Mouse (Mus musculus) lung, adult 18-20 months (tissue): ENCODE results near the gene Eif6.

ENCODE experiments used
- DNase-seq, 2 experiments: peaks; one replicate each; pipeline ENCODE4 v3.0.0; 2022; ENCODE audit warnings: mixed read lengths in 2 of 2

Gene Eif6

DNA sequence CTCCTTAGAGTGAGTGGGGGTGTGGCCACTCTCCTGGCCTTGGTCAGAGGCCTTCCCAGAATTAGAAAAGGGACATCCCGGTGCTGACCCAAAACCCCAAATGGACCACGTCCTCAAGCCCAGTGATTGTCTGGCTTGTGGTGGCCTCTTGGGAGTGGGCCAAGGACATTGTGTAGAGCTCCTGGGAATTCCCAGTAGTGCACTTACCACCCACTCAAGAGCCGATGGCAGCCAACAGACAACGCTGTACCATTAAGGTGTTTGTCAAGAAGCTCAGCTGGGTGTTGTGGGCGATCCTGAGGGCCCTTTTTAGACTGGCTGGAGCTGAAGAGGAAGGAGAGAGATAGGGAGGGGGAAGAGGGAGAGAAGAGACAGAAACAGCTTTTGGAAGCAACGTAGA lies 42.2 kb downstream of the Eif6 start:
- no peak for DNase-seq

DNA sequence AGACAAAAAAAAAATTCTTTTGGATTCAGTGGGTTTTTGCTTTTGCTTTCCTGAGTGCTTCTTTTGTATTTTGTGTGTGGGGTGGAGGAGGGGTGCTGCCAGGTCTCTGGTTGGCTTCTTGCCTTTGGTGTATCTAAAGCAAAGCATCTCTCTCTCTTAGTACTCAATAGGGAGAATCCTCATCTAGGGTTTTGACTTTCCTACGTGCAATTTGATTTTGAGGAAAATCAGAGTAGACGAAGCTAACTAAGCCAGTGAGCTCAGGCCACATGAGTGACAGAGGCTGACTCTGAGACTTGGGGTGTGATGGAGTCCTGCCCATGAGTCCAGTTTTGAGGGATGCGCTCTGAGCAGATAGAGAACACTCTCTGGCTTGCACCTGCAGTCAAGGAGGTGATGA lies 47.2 kb downstream of the Eif6 start:
- no peak for DNase-seq

DNA sequence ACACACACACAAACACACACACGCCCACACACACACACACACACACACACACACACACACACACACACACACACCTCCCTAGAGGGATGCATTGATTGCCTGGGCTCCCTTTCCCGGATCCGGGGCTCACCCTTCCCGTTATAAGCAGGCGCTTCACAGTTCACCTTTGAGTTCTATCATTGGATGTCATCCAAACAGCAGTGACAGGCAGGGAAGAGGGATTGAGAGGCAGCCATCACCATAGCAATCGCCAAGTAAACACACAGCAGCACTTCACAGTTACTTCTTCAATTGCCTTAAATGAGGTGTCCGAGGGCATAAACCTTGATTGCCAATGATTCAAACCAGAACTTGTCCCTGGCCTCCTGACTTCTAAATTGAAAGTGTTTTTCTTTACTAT lies 47.7 kb downstream of the Eif6 start:
- DNase-seq, result no peak

DNA sequence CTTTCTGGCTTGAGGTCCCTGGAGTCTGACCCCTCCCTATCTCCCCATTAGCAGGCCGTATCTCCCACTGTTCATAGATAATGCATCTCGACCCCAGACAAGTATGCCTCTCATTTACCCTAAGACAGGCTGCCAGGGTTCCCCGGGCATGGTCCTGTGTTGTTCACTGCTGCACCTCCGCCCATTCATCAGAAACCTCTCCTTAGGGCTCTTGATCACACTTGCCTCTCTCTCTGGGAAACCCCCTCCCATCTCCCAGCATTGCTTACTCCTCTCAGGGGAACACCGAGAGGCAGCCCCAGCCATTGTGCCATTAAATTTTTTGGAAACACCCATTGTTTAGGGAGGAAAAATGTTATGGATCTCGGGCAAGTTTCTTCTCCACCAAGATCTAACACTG lies 48.7 kb downstream of the Eif6 start:
- DNase-seq, result no peak

DNA sequence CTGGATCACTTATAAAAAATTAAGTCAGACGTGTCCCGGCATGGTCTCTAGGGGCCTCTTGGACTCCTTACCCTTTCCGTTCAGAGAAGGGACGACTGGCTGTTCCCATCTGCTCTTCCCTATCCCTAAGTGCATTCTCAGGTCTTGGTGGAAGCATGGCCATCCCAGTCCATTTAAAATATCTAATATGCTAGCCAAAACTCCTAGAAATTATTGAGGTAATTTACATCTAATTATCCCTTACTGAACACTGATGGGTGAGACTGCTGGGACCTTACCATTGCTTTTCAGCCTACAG lies 49.1 kb downstream of the Eif6 start:
- no peak for DNase-seq

DNA sequence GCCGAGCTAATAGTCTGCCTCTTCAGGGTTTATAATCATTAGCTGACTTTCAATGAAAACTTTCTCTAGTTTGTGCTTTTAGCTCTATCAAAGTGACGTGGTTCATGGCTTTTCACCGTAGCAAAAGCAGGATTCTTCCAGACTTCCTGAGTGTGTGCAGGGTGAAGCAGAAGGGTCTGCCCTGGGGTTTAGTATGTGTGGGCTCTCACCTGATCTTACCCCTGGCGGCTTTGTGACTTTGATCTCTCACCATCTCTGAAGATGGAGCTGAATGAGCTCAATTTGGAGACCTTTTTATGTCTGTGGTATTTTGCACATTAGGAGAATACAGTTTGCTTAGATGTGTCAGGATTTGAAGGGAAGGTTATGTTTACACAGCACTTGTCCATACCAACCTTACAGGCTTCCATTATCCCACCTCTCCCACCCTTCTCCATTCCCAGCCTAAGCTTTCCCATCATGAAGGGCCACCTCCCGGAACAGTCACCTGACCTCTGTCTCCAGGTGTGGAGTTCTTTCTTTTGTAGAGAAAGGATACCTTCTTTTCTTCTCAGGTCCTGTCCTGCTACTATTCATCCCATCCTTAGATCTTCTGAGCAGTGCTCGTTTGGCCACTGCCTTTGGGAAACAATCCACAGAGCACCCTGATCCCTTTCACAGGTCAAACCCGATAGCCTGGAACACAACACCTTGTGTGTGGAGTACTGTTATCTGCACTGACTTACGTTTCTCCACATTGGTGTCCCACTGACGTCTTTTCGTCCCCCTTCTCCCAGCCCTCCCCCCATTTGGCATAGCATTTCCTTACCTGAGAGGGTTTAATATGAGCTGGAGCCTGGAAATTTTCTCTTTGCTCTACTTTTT lies 49.7 kb downstream of the Eif6 start:
- DNase-seq, result no peak

DNA sequence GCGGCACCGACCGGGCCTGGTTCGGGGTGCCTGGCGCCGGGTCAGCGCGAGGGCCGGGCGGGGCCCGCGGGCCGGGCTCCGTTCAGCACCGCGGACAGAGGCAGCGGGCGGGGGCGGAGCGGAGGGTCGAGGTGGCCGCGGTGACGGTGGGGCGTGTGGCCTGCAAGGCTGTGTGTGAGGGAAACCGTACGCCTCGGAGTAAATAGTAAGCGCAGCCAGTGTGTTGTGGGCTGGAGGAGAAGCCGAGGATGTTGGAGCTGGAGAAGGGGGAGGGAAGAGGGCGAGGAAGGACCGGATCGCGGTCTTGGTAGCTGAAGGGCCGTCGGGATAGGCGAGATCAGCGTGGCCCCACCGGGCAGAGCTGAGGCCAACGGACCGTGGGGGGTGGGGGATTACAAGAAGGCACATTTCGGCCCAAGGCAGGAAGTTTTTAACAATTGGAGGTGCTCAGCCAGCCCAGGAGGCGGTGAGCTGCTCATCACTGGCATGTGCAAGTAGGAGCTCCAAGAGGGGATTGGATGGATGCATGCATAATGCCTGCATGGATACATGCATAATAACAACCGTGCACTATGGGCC lies 51.0 kb downstream of the Eif6 start:
- DNase-seq, result peak; percentile 26 to 33

DNA sequence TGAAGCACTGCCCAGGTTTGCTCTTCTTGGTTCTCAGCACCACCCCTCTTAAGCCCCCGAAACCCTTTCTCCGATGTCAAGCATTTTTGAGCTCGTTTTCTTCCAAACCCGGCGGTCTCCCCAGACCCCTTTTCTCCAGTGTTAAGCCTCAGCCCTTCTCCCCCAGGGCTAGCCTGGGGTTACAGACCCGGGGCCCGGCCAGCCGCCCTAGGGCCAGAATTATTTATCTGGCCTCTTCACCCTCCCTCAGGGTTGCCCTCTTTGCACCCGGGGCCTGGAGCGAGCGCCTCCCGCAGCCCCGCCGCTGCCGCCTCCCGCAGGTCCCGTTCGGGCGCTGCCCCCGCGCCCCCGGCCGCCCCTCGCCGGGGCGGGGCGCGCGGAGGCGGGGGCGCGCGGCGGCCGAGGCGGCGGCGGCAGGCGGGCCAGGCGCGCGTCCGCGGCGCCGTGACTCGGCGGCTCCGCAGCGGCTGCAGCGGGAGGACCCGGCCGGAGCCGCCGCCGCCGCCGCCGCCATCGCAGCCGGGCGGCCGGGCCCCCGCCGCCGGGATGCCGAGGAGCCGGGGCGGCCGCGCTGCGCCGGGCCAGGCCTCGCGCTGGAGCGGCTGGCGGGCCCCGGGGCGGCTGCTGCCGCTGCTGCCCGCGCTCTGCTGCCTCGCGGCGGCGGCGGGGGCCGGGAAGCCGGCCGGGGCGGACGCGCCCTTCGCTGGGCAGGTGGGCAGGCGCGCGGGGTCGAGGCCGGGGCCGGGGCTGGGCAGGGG lies 51.6 kb downstream of the Eif6 start, which contains the start of gene Mmp24:
Gene Mmp24, plus strand, starts transcription at position 416 of the 758 bp plus-strand sequence.
- DNase-seq, result no peak

DNA sequence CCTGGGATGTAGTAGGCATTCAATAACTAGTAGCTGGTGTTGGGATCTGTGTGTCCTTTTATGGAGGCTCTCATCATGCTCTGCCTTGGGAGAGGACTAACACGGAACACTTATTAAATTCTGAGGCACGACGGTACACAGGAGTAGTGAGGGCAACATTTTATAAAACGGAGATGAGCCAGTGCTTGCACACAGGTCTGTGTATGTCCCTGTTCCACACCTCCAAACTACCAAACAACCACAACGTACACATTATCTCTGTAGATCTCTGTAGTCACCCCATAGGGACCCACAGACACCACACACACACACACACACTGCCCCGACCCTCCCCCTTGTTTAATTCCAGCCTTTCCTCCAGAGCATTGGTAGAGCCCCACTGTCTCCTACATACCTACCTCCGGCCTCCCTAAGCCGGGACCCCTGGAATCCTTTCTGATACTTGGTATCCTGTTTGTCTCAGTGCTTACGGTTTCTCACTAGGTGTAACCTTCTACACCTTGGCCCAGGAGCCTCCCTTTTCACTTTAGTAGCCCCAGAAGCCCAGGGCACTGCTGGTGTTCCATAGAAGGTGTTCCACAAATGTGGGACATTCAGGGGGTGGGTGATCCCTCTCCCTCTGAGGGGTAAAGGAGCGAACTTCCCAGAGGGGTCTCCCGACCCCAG lies 52.3 kb downstream of the Eif6 start:
- no peak for DNase-seq

DNA sequence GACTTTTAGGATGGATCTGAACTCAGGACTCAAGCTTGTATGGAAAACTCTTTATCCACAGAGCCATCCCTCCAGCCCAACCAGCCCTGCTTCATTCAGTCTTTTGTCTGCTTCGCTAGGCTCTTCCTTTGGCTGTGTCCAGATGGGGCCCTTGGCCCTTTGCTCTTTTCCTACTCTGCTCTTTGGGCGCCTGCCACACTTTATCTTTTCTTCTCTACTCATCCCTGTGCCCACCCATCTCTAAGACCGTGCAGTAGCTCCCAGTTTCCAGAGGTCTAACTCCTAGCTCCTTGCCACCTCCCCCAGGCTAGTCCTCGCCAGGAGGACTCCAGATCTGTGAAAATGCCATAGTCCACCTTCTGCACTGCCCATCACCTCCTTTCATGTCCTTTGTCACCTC lies 53.1 kb downstream of the Eif6 start:
- no peak for DNase-seq
